Mouse (Mus musculus) heart, adult 11 months (tissue): ENCODE measurements around the gene Srsx.
"Not testable (repeated sequence)": the region's sequence is repeated elsewhere in the genome, so short reads cannot be mapped to it uniquely, and the experiment has no call there.

Experiments used
- DNase-seq: peaks from one replicate; pipeline ENCODE4 v3.0.0; 2022

The Srsx gene

GRCm38 (mm10) chrX:123222381-123222780 lies at the start of gene Srsx:
Srsx (minus strand) TSS chrX:123222481.
- not testable (repeated sequence) for DNase-seq

GRCm38 (mm10) chrX:123246807-123247206 lies 24.5 kb upstream of the Srsx start, which contains the start of gene Gm17577:
Gm17577 (minus strand) TSS chrX:123246907.
- not testable (repeated sequence) for DNase-seq
